Mouse (Mus musculus) forebrain, embryonic 10.5 days (tissue): Measurements from ENCODE around the gene Thsd1. TPM values are rescaled to one million over a fixed set of nuclear protein-coding genes. Genes with fewer than 3 reads are reported as not detected.
"Not testable (repeated sequence)": the region's sequence is repeated elsewhere in the genome, so short reads cannot be mapped to it uniquely, and the experiment has no call there.

Experiments used
- DNase-seq: peaks from one replicate; pipeline ENCODE4 v3.0.0-alpha.2; 2017; ENCODE audit warnings: low spot score; ENCODE audit errors: extremely low spot score
- H3K27ac ChIP-seq: fragments of 300-500 bp; sonication (generic); 2 replicates; pipeline ENCODE4 v1.5.1; 2016; ENCODE audit warnings: mild to moderate bottlenecking
- H3K27me3 ChIP-seq: fragments of 300-500 bp; sonication (generic); 2 replicates; pipeline ENCODE4 v1.6.1; 2016; ENCODE audit warnings: mild to moderate bottlenecking; ENCODE audit not compliant: poor library complexity, severe bottlenecking
- H3K36me3 ChIP-seq: fragments of 300-500 bp; sonication (generic); replicated peaks from 2 replicates; pipeline ENCODE4 v1.6.1; 2016; ENCODE audit warnings: mild to moderate bottlenecking, moderate library complexity
- H3K4me1 ChIP-seq: fragments of 300-500 bp; sonication (generic); 2 replicates; pipeline ENCODE4 v1.6.1; 2016
- H3K4me3 ChIP-seq: fragments of 300-500 bp; sonication (generic); 2 replicates; pipeline ENCODE4 v1.5.1; 2016; ENCODE audit warnings: mild to moderate bottlenecking, moderate library complexity
- H3K9me3 ChIP-seq: fragments of 300-500 bp; sonication (generic); 2 replicates; pipeline ENCODE4 v1.6.1; 2016; ENCODE audit warnings: mild to moderate bottlenecking, moderate library complexity
- WGBS: fragments of 180-500 bp; shearing (Covaris S2); methylation state at CpG from one replicate; pipeline ENCODE4 v1.1.7; 2016; 5-methylcytosine and 5-hydroxymethylcytosine counted together
- polyA plus RNA-seq: library from polyadenylated mRNA; unstranded; fragments of >200 nt; fragmentation: Nextera tagmentation; extraction: Ambion mirVana; gene quantifications from 2 replicates; pipeline ENCODE4 v1.2.1, GENCODE M21; 2016

The Thsd1 gene
- polyA plus RNA-seq, 1 experiment from 2014 or later = 9.8 TPM

DNA sequence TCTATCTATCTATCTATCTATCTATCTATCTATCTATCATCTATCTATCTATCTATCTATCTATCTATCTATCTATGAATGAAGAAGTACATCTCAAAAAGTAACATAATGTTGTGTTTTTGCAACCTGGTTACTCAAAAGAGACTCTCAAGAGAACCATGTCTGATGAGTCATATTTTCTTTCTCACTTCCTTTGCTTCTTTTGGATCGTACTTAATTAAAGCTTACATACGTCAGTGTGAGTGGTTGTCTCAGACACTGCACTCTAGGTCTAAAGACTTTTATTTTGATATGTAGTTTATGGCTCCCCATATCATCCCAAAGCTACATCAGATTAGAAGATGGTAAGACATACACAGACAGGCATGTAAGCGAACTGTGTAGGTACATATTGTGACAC lies 46.0 kb downstream of the Thsd1 start:
- 90% methylated on average over 3 of the region's 3 CpGs for WGBS
- H3K36me3 ChIP-seq = no peaks in the 10 kb centered on the region
- no peaks in the 10 kb centered on the region for H3K9me3 ChIP-seq
- no peak for DNase-seq
- H3K27ac ChIP-seq = no peak overlapping the region
- H3K4me1 ChIP-seq = no peaks in the 10 kb centered on the region
- H3K27me3 ChIP-seq = no peaks in the 10 kb centered on the region
- no peak overlapping the region for H3K4me3 ChIP-seq

DNA sequence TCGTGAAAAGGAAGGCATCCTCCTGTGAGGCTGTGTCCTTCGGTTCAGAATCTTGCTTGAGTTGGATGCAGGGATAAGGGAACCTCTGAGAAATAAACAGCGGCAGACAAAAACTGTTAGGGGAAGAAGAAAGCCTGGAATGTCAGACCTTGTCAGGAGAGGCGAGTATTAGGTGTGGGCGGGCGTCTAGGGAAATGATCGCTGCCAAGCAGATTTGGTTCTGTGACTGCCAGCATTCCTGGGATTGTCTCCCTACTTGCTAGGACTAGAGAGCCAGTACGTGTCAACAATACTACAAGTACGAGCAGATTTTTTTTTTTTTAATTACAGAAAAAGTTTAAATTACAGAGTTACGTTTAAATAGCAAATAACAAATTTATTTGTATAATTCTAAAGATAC lies 47.5 kb downstream of the Thsd1 start:
- H3K27ac ChIP-seq = no peak overlapping the region
- H3K4me1 ChIP-seq = no peaks in the 10 kb centered on the region
- WGBS = 78% methylated on average over 10 of the region's 10 CpGs
- no peak overlapping the region for H3K4me3 ChIP-seq
- no peak for DNase-seq
- no peaks in the 10 kb centered on the region for H3K9me3 ChIP-seq
- no peaks in the 10 kb centered on the region for H3K36me3 ChIP-seq
- no peaks in the 10 kb centered on the region for H3K27me3 ChIP-seq

DNA sequence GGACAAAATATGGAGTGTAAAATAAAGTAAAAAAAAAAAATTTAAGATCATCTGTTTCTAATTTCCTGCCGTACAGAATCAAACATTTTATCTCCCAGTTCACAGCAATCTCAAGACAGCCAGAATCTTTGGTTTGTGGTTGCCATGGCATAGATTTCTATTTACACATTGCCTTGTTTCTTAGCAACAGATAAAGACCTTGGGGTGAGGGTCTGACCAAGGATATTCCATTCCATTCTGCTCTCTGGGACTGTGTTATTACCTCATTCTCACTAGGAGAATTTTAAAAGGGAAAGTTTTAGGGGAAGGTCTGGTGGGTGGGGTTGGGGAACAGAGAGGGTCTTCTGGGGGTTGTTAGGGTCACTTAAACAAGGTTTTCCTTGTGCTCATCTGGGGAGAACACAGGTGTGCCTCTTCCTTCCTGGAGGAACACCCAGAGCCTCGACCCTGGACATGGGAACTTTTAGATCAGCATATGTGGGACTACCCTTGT lies 55.9 kb downstream of the Thsd1 start, which contains the start of gene Tpte:
Gene Tpte (plus strand): TSS at position 443 of the 493 bp plus-strand sequence.
- DNase-seq = no peak
- Histone ChIP-seq H3K4me3 (no peak within 1 kb of the TSS), H3K27ac (no peak within 1 kb of the TSS), H3K4me1 (no peaks in the 10 kb centered on the region), H3K36me3 (no peaks in the 10 kb centered on the region), H3K9me3 (no peaks in the 10 kb centered on the region), H3K27me3 (no peaks in the 10 kb centered on the region)
- WGBS = 77% methylated on average over 2 of the region's 2 CpGs

DNA sequence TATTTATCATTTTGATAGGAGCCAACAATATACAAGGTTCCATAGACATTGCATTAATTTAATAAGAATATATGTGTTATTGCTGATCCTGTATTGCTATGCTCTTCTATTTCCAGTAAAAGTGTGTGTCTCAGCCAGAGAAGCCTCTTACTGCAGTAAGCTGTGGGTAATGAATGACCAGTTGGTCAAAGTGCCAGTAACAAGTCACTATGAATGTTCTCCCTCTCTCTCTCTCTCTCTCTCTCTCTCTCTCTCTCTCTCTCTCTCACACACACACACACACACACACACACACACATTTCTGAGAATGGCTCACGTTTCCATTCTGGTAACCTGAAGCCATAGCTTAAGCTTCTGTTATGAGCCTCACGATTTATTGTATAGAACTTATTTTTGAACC lies 75.2 kb downstream of the Thsd1 start:
- Histone ChIP-seq H3K27ac (no peak overlapping the region), H3K27me3 (no peaks in the 10 kb centered on the region), H3K9me3 (no peaks in the 10 kb centered on the region), H3K4me1 (peaks cover 10% of the 10 kb centered on the region), H3K36me3 (no peaks in the 10 kb centered on the region), H3K4me3 (no peak overlapping the region)
- WGBS = 72% methylated on average over 2 of the region's 2 CpGs
- no peak for DNase-seq

DNA sequence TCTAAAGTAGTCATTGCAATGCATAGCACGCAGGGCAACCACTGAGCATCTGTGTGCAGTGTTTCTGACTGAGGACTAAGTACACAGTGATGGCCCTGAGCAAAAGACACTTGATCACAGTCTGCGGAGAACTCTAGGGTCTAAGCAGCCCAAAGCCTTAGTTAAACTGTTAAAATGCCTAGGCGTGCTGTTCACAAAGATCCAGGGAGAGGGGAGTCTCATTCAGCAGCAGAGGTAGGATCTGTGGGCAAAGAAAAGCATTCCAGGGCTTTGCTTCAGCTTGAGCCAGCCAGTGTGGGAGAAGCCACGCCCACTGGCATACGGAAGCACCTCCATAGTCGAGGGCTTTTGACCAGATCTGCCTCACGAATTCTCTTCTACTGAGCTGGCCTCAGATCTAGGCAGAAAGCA lies 75.8 kb downstream of the Thsd1 start:
- Histone ChIP-seq H3K4me1 (peaks cover 10% of the 10 kb centered on the region), H3K27ac (peak overlapping the region; percentile 62), H3K36me3 (no peaks in the 10 kb centered on the region), H3K27me3 (no peaks in the 10 kb centered on the region), H3K4me3 (peak overlapping the region; percentile 34), H3K9me3 (no peaks in the 10 kb centered on the region)
- WGBS = 20% methylated on average over 7 of the region's 7 CpGs
- peak; percentile 18 for DNase-seq

DNA sequence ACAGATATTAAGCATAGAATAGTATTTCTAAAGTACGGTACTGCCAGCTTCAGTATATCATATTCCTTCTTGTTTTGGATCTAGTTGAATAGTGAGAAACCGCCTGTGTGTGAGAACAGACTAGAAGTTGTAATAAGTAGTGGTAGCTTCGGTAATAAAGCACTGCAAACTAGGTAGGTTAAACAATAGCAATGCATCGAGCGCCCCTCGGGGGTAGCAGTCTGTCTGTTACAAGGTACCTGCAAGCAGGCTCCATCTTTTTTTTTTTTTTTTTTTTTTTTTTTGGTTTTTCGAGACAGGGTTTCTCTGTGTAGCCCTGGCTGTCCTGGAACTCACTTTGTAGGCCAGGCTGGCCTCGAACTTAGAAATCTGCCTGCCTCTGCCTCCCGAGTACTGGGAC lies 76.9 kb downstream of the Thsd1 start:
- not testable (repeated sequence) for H3K4me1 ChIP-seq, H3K4me3 ChIP-seq, DNase-seq, H3K27me3 ChIP-seq, H3K36me3 ChIP-seq, H3K27ac ChIP-seq, H3K9me3 ChIP-seq
- 89% methylated on average over 9 of the region's 9 CpGs for WGBS

DNA sequence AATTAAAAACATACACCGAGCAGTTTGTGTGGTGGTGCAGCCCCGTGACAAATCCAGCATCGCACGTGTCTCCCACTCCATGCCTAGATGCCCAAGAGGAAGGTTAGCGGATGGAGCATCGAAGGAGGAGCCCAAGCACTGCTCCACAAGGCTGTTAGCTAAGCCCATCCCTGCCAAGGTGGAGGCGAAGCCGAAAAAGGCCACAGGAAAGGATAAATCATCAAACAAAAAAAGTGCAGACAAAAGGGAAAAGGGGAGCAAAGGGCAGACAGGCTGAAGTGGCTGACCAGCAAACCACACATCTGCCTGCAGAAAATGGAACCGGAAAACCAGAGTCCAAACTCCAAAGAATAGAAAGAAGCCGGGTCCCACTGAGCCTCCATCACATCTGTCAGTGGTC lies 79.9 kb downstream of the Thsd1 start:
- DNase-seq = no peak
- H3K36me3 ChIP-seq = no peaks in the 10 kb centered on the region
- H3K9me3 ChIP-seq = no peaks in the 10 kb centered on the region
- H3K4me1 ChIP-seq = peaks cover 10% of the 10 kb centered on the region
- H3K27ac ChIP-seq = no peak overlapping the region
- H3K27me3 ChIP-seq = no peaks in the 10 kb centered on the region
- no peak overlapping the region for H3K4me3 ChIP-seq
- 86% methylated on average over 10 of the region's 10 CpGs for WGBS

Other genes starting within 250 kb of the Thsd1 start
- 2.3 and 2.7 TPM in 2 replicates for gene Atp7b, start 167.0 kb upstream of the Thsd1 start, polyA plus RNA-seq
- gene Alg11, start 166.6 kb upstream of the Thsd1 start, polyA plus RNA-seq = 34.6 and 41.6 TPM in 2 replicates
- gene Nek5, start 102.3 kb upstream of the Thsd1 start, polyA plus RNA-seq = not detected in 2 replicates
- 5.8 and 6.1 TPM in 2 replicates for gene Nek3, start 60.9 kb upstream of the Thsd1 start, polyA plus RNA-seq
- 57.3 and 59.8 TPM in 2 replicates for gene Ckap2, start 41.5 kb upstream of the Thsd1 start, polyA plus RNA-seq
- 45.8 and 46.3 TPM in 2 replicates for gene Vps36, start 34.5 kb upstream of the Thsd1 start, polyA plus RNA-seq
- gene Tpte, start 56.1 kb downstream of the Thsd1 start, polyA plus RNA-seq = not detected in 2 replicates
- 20.6 and 23.1 TPM in 2 replicates for gene Slc25a15, start 171.3 kb downstream of the Thsd1 start, polyA plus RNA-seq
- 42.9 and 43.7 TPM in 2 replicates for gene Mrps31, start 184.0 kb downstream of the Thsd1 start, polyA plus RNA-seq